Mouse (Mus musculus): ENCODE results near the gene Ccdc8.
A peak's percentile ranks its signal among the peaks of the same experiment; 100 is the strongest.

Ccdc8 gene

DNA sequence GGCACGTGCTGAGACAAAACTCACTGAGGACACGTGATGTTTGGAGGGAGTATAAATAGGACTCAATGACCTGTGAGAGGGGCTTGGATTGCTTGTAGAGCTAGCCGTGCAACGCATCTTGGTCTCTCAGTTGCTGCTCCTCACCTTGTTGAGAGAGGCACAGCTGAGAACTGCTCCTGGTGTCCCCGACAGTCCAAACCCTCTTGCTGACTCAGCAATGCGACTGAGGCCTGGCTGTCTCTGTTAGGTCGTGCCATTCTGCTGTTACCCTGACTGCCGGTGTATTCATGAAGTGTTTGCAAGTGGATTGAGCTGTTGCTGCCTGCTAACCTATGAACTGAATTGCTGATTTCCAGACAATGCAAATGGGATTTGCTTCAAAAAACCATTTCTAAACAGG is 16.2 kb upstream of the Ccdc8 start:
- DNase-seq (ENCODE audit: low read depth, low spot score), result no peak

DNA sequence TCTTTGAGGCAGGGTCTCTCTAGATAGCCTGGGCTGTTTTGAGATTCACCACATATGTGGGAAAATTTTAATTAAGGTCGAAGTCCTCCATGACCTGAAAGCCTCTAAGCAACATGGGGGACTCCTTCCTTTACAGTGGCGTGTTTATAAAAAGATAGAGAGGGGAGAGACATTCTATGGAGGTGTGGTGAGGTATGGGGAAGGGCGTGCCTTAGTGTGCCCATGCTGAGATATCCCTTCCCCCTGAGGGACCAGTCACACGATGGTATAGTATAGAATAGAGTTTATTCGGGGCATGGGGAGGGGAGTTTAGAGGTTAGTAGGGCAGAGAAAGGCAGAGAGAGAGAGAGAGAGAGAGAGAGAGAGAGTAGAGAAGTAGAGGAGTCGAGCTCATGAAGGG is 14.3 kb upstream of the Ccdc8 start:
- no peak for DNase-seq (ENCODE audit: low read depth, low spot score)

DNA sequence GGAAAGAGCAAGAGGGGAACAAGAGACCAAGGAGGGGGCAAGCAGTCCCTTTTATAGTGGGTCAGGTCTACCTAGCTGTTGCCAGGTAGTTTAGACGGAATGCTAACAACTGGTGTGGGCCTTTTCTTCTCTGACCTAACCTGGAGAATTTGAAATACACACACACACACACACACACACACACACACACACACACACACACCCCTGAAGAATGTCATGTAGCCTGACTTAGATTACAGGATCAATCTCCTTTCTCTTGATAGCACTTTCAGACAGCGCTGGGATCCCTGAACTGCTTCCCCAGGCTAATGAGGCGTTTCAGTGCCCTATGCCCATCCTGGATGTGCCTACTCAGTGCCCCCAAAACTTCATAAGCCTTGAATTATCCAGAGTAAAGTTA is 13.9 kb upstream of the Ccdc8 start:
- DNase-seq (ENCODE audit: low read depth, low spot score), result no peak

DNA sequence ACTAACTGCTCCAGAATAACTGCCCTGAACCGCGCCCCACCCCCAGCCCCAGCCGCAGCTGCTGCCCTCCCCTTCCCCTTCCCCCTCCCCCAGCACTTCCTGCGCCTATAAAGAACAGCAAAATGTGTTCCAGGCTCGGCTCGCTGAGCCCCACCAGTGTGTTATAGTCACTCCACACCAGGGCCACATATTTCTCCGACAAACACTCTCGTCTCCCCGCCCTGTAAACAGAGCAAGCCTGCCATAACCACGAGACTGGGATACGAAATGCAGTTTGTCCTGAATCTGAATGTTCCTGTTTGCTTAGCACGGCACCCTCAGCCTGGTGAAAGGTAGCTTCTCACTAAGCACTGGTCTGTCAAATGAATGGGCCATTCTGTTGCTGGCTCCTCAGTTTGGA is 12.2 kb upstream of the Ccdc8 start:
- DNase-seq (ENCODE audit: low read depth, low spot score), result no peak

DNA sequence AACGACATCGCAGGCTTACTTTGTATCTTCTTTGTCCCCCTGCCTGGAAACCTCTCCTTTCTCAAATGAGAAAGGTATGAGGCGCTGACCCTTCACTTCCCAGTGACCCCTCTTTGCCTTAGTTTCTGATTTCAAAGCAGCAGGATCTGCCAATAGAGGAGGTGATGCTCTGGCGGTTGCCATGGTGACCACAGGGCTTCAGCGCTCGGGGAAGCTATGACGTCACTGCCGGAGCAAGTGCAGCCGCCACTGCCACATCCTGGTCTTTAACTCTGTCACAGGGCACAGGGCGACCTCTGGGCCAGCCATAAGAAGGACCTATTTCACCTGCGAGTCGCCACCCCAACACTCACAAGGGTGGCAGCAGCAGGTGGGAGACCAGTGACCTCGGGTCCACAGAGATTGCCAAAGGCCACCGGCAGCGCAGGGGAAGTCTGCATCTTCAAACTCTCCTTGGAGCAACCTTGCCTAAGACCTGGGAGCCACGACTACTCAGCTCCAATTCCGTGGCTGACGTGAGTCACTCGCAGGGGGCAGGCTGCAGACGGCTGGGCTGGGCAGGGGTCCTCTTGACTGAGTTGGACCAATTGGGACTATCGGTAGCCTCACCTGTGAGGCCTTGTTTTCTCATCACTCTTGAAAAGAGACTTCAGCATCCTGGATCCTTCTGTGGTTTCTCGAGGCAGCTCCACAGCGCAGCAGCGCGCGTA is 9.5 kb upstream of the Ccdc8 start, which contains the start of gene Gm42372:
TSS of gene Gm42372 (plus strand) at position 228 of the 710 bp plus-strand sequence.
- peak; percentile 50 for DNase-seq (ENCODE audit: low read depth, low spot score)

DNA sequence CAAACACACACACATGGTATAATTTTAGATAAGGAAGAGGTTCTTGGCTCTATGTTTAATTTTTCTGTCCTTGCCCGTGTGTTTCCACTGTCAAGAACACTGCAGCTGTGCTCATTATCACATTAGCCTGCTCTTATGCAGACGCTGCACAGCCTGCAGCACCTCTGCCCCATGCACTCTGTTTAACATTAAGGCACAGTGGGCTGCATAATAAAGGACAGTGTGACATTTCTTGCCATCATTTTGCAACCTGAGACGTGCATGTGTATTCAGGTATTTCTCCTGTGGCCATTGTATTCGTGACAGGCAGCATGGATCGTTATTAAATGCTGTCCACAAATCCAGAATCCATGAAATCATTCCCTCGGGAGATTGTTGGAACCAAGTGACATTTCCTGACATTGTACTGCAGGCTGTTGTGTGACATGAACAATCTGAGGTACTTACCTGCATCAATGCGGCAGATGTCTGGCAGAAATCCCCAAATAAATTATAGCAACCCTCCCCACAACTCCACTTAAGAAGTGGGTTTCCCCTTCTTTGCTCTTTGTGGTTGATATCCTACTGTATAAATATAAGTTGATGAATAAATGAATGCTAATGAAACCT is 4.9 kb upstream of the Ccdc8 start:
- DNase-seq (ENCODE audit: low read depth, low spot score), result no peak

DNA sequence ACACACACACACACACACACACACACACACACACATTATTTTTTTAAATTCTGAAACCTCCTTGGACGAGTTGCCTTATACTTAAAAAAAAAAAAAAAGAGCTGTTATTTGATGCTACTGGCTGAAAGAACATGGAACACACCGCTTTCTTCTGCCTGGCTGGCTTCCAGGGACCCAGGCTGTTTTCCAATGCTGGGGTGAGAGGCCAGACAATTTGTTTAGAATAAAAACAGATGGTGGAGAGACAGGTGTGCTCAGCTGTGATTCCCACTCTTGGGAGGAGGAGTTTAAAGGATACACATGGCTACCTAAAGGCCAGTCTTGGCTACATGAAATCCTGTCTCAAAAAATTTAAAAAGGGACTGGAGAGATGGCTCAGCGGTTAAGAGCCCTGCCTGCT is 4.1 kb upstream of the Ccdc8 start:
- DNase-seq (ENCODE audit: low read depth, low spot score), result no peak

DNA sequence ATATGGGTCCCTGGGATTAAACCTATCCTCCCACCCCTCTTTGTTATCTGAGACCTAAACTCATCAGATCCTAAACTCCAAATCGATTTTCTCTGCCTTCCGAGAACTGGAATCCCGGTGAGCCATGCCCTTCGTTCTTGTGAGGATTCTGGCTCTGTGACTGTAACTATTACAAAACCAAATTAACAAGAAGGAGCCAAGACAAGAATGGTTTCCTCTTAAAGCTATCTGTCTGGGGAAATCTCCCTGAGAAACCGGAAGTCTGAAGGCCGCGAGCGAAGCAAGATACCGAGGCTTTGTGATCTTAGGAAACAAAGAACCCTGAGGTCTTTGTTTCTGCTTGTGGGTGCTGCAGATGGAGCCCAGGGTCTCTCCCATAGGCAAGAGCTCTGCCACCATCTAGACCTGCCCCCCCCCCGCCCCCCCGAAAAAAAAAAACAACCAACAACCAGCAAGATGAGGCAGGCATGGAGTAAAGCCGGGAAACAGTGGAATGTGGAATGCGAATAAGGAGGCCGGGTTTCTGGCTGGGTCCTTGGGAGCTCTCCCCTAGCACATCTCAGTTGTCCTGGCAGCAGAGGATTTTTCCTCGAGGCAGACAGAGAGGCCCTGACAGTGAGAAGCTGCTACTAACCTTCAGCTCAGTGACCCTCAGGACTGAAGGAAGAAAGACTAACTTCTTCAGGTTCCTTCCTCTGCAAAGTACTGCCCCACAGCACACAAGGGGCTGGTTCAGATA is 2.3 kb upstream of the Ccdc8 start:
- DNase-seq (ENCODE audit: low read depth, low spot score), result no peak

DNA sequence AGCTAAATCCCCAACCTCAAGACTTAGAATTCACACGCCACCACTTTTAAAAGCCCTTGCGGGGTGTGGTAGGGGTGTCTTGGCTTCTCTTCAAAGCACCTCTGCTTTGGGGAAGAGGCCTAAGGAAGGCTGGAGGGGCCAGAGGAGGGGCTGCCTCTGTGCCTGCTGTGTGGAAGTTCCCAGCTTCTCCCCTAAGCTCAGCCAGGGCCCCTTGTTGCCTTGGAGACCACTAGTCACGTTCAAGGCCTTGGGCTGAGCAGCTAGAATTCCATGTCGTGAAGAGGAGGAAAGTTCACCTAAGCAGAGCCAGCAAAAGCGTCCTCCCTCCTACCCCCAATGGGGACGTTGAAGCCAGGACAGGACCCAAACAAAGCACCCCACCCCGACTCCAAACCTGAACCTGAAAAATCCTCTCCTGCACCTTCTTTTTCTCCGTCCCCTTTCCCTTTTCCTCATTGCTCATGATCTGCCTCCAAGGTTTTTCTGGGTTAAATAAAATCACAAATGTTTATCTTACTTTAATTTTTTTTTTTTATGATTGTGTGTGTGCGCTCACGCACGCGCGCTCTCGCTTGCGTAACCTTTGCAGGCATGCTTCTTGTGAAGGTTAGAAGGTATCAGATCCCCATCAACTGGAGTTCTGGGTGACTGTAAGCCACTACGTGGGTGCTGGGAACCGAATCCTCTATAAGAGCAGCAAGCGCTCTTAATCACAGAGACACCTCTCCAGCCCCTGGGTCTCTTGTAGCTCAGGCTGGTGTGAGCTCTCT is 642 bp upstream of the Ccdc8 start:
- DNase-seq (ENCODE audit: low read depth, low spot score), result no peak

DNA sequence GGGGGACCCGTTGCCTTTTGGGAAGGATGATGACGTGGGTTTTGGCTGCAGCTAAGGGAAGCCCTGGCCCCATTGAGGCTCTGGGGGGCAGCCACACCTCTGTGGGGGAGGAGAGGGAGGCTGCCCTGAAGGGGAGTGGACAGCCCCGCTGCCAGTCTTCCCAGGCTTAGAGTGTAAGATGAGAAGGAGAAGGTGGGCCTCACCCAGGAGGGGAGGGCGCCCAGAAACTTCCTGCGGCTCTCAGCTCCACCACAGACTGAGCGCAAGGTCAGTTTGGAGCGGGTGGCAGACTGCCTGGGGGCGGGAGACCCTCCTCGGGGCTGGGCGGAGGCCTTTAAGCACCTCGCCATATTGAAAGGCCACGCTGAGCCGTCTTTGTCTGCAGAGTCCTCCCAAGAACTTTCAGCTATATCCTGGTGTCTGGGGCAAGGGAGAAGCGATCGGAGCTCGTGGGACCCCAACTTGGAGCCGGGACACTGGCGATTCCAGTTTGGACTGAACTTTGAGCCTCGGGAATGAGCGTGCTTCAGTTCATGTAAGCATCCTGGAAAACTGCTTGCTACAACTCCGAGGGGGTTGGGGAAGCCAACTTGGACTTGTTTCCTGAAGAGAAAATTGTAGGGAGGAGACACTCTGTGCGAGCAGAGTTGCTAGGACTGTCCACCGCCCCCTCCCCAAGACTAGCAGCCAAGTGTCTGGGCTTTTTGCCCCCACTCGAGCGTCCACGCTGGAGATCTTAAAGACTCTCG is 1.3 kb downstream of the Ccdc8 start:
- no peak for DNase-seq (ENCODE audit: low read depth, low spot score)

DNA sequence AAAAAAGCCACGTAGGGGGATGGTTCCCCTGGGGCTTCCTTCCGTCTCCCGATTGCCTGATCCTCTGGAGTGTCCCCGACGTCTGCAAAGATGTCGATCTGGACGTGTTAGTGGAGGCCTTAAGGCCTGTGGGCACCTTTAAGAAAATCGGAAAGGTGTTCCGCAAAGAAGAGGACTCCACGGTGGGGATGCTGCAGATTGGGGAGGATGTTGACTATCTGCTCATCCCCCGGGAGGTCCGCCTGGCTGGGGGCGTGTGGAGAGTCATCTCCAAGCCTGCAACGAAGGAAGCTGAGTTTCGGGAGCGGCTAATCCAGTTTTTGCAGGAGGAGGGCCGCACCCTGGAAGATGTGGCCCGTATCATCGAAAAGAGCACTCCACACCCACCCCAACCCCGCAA is 1.9 kb downstream of the Ccdc8 start:
- DNase-seq (ENCODE audit: low read depth, low spot score), result no peak

DNA sequence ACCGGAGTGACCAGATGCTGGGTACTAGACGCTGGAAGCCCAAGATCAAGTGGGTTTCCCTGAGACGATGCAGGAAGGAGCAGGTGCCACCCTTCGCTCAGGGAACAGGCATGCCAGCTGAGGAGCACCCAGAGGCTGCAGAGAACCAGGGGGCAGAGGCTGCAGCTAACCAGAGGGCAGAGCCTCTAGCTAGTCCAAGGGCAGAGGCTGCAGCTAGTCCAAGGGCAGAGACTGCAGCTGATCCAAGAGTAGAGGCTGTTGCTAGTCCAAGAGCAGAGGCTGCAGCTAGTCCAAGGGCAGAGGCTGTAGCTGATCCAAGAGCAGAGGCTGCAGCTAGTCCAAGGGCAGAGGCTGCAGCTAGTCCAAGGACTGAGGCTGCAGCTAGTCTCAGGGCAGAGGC is 2.8 kb downstream of the Ccdc8 start:
- DNase-seq (ENCODE audit: low read depth, low spot score), result no peak

DNA sequence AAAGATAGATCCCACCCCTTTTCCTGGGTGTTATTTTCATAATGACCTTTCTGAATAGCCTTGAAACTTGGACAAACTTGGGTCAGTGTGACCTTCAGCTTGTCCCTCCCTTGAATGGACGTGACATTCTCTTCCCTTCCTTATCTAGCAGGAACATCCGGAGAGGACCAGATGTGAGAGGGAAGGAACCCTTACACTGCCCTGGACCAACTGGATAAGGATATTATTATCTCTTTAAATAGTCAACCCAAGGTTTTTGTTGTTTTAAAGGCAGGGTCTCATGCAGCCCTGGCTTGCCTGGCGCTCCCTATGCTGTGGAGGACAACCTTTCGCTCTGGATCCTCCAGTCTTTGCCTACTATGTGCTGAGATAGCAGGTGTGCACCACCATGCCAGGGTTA is 6.7 kb downstream of the Ccdc8 start:
- no peak for DNase-seq (ENCODE audit: low read depth, low spot score)

DNA sequence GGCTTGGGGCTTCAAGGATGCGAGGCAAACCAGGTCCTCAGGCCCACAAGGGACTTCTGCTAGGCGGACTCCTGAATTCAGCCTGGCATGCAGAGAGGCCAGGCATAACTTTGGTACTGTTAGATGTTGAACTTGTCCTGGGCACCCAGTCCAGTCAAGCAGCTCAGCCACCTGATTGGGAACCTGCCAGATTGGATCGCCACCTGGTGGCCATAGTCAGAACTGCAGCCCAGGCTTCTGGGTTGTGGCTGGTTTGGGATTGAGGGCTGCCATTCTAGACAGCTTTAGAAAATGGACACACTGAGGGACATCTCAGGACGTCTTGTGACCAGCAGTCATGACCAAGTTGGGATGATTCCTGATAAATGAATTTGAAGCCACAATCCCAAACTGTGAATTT is 7.1 kb downstream of the Ccdc8 start:
- peak; percentile 65 for DNase-seq (ENCODE audit: low read depth, low spot score)

DNA sequence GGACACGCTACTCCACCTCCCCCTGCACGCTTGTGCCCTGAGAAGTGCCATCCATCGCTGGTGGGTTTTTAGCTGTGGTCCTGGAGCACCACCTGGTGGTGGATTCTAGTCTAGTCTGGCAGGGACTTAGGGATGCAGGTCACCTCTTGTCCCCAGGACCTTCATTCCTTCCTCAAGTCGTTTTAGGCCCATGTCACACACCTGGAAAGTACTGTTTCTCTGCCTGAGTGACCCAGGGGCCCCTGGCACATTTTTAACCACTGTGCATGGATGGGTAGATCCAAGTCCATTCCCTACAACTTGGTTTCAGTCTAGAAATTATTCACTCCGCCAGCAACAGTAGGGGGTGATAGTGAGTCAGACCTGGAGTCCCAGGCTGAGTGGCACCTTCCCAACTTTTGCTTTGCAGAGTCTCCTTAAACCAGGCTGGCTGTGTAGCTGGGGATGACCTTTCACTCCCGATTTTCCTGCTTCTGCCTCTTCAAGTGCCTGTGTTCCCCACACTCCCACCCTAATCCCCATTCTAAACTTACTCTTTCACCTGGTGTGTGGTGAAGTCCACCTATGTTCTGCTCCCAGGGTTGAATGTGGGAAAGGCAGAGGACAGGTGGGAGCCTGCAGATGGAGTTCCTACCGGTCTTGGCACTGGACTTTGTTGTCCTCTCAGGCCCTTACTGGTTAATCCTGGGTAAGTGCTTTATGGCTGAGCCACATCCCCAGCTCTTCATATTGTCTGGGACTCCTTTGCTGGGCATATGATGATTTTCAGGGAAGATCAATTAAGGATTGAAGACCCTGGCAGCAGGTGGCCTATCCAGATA is 10.1 kb downstream of the Ccdc8 start:
- DNase-seq (ENCODE audit: low read depth, low spot score), result peak; percentile 77

DNA sequence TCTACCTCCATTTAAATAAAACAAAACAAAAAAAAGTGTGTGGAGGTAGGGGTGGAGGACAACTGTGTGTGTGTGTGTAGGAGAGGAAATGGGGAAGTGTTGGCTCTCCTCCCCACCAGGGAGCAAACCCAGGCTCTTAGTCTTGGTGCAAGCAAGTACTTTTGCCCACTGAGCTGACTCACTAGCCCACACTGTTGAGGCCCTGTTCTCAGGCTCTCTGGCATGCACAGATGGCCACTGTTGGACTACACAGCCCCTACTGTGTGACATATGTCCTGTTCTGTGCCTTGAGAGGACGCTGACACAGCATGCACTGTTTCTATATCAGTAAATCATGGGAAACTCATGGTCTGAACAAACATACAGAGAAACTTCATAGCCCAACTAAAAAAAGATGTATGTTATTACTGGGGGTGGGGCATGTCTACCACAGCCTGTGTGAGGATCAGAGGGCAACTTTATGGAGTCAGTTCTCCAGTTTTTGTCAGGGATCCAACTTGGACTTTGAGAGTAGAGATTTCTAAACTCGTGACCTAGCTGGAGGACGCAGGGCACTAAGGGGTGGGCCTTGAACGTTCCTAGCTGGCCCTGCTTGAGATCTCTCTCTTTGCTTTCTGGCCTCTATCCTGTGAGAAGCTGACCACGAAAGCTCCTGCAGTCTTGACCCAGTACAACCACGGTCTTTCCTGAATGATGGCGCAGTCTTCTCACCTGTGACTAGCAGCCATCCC is 10.9 kb downstream of the Ccdc8 start:
- no peak for DNase-seq (ENCODE audit: low read depth, low spot score)

DNA sequence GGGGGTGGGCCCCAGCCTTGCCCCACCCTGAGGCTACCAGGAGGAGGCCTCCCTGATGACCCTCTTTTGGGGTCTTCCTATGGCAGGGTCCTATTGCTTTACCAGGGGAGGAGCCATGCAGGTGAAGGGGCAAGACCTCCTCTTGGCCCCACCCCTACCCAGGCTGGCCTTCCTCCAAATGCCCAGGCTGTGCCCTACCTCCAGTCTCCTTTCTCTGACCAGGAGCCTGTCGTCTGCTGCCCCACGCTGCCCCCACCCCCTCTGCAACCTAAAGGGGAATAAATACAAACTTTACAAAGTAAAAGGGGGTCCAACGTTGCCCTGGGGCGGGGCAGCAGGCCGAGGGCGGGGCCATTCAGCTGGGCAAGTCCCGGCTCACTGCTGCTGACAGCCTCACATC is 12.2 kb downstream of the Ccdc8 start:
- DNase-seq (ENCODE audit: low read depth, low spot score), result no peak

DNA sequence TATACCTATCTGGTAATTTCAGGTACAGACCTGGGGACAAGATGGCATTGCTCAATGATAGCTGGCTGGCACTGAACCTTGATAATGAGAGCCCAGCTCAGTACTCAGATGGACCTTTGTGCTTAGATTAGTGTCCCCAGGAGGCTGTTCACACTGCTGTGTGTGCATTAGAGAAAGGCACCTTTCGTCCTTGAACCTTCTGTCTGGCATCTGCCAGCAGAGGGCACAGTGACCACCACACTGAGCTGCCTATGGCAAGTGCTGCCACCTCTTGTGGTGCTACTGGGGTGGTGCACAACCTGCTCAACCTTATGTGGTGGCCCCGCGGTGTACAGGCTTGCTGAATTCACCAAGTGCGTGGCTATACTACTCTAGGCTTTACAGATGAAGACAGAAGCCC is 14.8 kb downstream of the Ccdc8 start:
- peak; percentile 45 for DNase-seq (ENCODE audit: low read depth, low spot score)

DNA sequence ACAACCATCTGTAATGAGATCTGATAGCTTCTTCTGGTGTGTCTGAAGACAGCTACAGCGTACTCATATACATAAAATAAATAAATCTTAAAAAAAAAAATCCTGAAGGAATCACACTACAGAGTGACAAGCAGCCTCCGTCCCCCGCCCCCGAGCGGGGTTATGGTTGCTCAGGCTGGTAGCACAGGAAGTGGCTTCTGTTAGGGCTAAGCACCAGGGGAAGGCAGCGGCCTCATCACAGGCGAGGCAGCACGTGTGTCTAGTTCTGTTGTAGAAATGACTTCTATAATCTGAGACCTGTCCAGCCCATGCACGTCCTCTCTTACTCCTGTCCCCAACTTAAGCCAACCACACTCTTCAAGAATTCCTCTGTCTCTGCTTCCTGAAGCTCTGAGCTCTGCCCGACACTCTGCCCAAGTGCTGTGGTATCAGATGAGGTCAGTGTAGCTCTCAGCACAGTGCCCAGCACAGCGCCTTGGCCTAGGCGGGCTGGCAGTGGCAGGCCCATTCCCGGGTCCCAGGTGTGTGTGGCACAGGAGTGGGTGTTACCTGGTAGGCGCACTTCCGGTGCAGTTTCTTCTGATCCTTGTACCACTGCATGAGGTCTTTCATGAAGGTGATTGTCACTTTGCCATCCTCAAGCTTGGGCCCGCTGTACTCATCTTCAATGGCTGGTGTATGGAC is 17.0 kb downstream of the Ccdc8 start:
- DNase-seq (ENCODE audit: low read depth, low spot score), result no peak

All from retina, postnatal 7 days (tissue).